12 mouse cellular contexts compared by ENCODE assay signal in the genomic region with DNA sequence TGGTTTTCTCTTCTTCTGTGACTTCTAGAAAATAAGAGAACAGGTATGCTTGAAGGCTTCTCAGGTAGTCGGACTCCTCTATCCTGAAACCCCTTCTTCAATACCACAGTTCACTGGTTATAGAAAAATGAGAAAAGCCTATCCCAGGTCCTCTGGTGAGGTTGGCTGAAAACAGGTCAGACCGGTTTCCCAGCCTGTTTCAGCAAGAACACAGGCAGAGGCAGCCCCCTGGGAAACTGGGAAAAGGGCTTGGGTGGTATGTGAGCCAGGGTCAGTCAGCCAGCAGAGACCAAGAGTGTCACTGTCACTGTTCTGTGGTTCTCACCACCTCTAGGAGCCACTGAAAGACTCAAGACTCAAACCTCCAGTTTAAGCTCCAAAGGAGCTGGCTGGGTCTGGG. TPM values are rescaled to one million over a fixed set of nuclear protein-coding genes. Genes with fewer than 3 reads are reported as not detected.
DNase-seq lines count a peak whose midpoint lies in the region; ATAC-seq lines count a peak whose summit lies in the region.
"Had no signal": no experiment of that assay in that cellular context is flagged by ENCODE, and none has a peak within 500 bp of the region (broad histone marks: within the 10 kb centered on the region; RNA-seq: fewer than 3 reads in every experiment).

No protein-coding gene starts in this region.

- ATAC-seq in heart, embryonic 16.5 days (replicated peaks; ENCODE audit: extremely low read depth, insufficient read depth, low FRiP score): no peak
- ATAC-seq in lung, embryonic 16.5 days (ENCODE audit: low read depth): 0 out of 2 replicates have a peak, but pooled peaks have one; percentile 15
- ATAC-seq: activated CD4-positive, CD25-positive, alpha-beta regulatory T cell, adult 4 months; CD4-positive, CD25-positive, alpha-beta regulatory T cell, adult 4 months had no signal

- 0 out of 2 replicates have a peak overlapping the region, but pooled peaks have one; percentile 30 for H3K27ac ChIP-seq in heart, embryonic 16.5 days (ENCODE audit: low read length)
- peak overlapping the region; percentile 86 for H3K27ac ChIP-seq in lung, embryonic 16.5 days (ENCODE audit: low read length)
- H3K27ac ChIP-seq: liver, embryonic 15.5 days; neural tube, embryonic 12.5 days had no signal

- WGBS in heart, embryonic 16.5 days: 43% methylated on average over 2 of the region's 2 CpGs
- 34% methylated on average over 2 of the region's 2 CpGs for WGBS in lung, embryonic 16.5 days

- H3K27me3 ChIP-seq in heart, embryonic 16.5 days (ENCODE audit: control insufficient read depth, insufficient read depth, low read length): no peaks in the 10 kb centered on the region
- no peaks in the 10 kb centered on the region for H3K27me3 ChIP-seq in lung, embryonic 16.5 days (ENCODE audit: control insufficient read depth, insufficient read depth, low read depth, low read length)
- H3K27me3 ChIP-seq: neural tube, embryonic 12.5 days had no signal

- H3K4me2 ChIP-seq in heart, embryonic 16.5 days (ENCODE audit: low read depth, low read length): no peak overlapping the region
- H3K4me2 ChIP-seq in lung, embryonic 16.5 days (ENCODE audit: low read depth, low read length): no peak overlapping the region
- H3K4me2 ChIP-seq: liver, embryonic 15.5 days had no signal

- intact Hi-C loops in heart, postnatal 36 days (cut with DNase I): no loop called here

- H3K9me3 ChIP-seq in heart, embryonic 16.5 days (replicated peaks; ENCODE audit: control insufficient read depth, low read length): no peaks in the 10 kb centered on the region
- no peaks in the 10 kb centered on the region for H3K9me3 ChIP-seq in lung, embryonic 16.5 days (ENCODE audit: control insufficient read depth, low read length)
- H3K9me3 ChIP-seq: liver, embryonic 15.5 days; neural tube, embryonic 12.5 days had no signal

- peaks cover 20% of the 10 kb centered on the region for H3K4me1 ChIP-seq in heart, embryonic 16.5 days (ENCODE audit: control insufficient read depth, insufficient read depth, low read length)
- peaks cover 17% of the 10 kb centered on the region for H3K4me1 ChIP-seq in lung, embryonic 16.5 days (replicated peaks; ENCODE audit: control insufficient read depth, insufficient read depth, low read length)

- no peak for DNase-seq in heart, postnatal 36 days
- peak; percentile 42 for DNase-seq in embryo, embryonic 9.5 days (ENCODE audit: extremely low spot score)
- DNase-seq in kidney, adult 18-20 months: peak; percentile 46
- no peak for DNase-seq in cerebellum, adult 8-10 months
- DNase-seq in cerebellum, postnatal 14 days: no peak
- no peak for DNase-seq in layer of hippocampus, adult 9-10 months (ENCODE audit: low spot score)

- H3K4me3 ChIP-seq in heart, embryonic 16.5 days (ENCODE audit: low read length): no peak overlapping the region
- H3K4me3 ChIP-seq in lung, embryonic 16.5 days (ENCODE audit: low read length): 0 out of 2 replicates have a peak overlapping the region, but pooled peaks have one; percentile 5
- H3K4me3 ChIP-seq: liver, embryonic 15.5 days; neural tube, embryonic 12.5 days had no signal

- no peak overlapping the region for H3K9ac ChIP-seq in heart, embryonic 16.5 days (ENCODE audit: low read length)
- no peak overlapping the region for H3K9ac ChIP-seq in lung, embryonic 16.5 days (ENCODE audit: low read length)
- H3K9ac ChIP-seq: liver, embryonic 15.5 days; neural tube, embryonic 12.5 days had no signal

- peaks cover 29% of the 10 kb centered on the region for H3K36me3 ChIP-seq in heart, embryonic 16.5 days (ENCODE audit: control insufficient read depth, insufficient read depth)
- H3K36me3 ChIP-seq in lung, embryonic 16.5 days (ENCODE audit: control insufficient read depth, insufficient read depth, low read length): peaks cover 28% of the 10 kb centered on the region

RNA-seq across cellular contexts. Expression of gene Marcksl1, which starts 3.5 kb away (rescaled TPM):
- polyA plus RNA-seq in heart, embryonic 16.5 days (2015; fragmentation: Nextera tagmentation; extraction: Ambion mirVana): 262 and 287 TPM in 2 replicates
- total RNA-seq in heart, postnatal 36 days (2021): 1 to 10 TPM; 4.4 to 5.7 TPM
- 506 and 544 TPM in 2 replicates for polyA plus RNA-seq in lung, embryonic 16.5 days (2015; fragmentation: Nextera tagmentation; extraction: Ambion mirVana)

RNA-seq across cellular contexts. Expression of gene Hdac1, which starts 25.6 kb away (rescaled TPM):
- 123 and 139 TPM in 2 replicates for polyA plus RNA-seq in heart, embryonic 16.5 days (2015; fragmentation: Nextera tagmentation; extraction: Ambion mirVana)
- total RNA-seq in heart, postnatal 36 days (2021): 10 to 100 TPM; 17.7 to 21.1 TPM
- 243 and 247 TPM in 2 replicates for polyA plus RNA-seq in lung, embryonic 16.5 days (2015; fragmentation: Nextera tagmentation; extraction: Ambion mirVana)

RNA-seq across cellular contexts. Expression of gene Fam229a, which starts 25.9 kb away (rescaled TPM):
- not detected in 2 replicates for polyA plus RNA-seq in heart, embryonic 16.5 days (2015; fragmentation: Nextera tagmentation; extraction: Ambion mirVana)
- total RNA-seq in heart, postnatal 36 days (2021): not detected
- not detected in 2 replicates for polyA plus RNA-seq in lung, embryonic 16.5 days (2015; fragmentation: Nextera tagmentation; extraction: Ambion mirVana)
- polyA plus RNA-seq: activated CD4-positive, CD25-positive, alpha-beta regulatory T cell, adult 4 months; CD4-positive, CD25-positive, alpha-beta regulatory T cell, adult 4 months; neural tube, embryonic 12.5 days had no signal

RNA-seq across cellular contexts. Expression of gene Tssk3, which starts 26.1 kb away (rescaled TPM):
- not detected in 2 replicates for polyA plus RNA-seq in heart, embryonic 16.5 days (2015; fragmentation: Nextera tagmentation; extraction: Ambion mirVana)
- not detected for total RNA-seq in heart, postnatal 36 days (2021)
- polyA plus RNA-seq in lung, embryonic 16.5 days (2015; fragmentation: Nextera tagmentation; extraction: Ambion mirVana): not detected in 2 replicates
- polyA plus RNA-seq: activated CD4-positive, CD25-positive, alpha-beta regulatory T cell, adult 4 months; CD4-positive, CD25-positive, alpha-beta regulatory T cell, adult 4 months; neural tube, embryonic 12.5 days had no signal

RNA-seq across cellular contexts. Expression of gene Bsdc1, which starts 55.5 kb away (rescaled TPM):
- polyA plus RNA-seq in heart, embryonic 16.5 days (2015; fragmentation: Nextera tagmentation; extraction: Ambion mirVana): 25.0 and 26.2 TPM in 2 replicates
- total RNA-seq in heart, postnatal 36 days (2021): 10 to 100 TPM; 50.3 to 53.8 TPM
- polyA plus RNA-seq in lung, embryonic 16.5 days (2015; fragmentation: Nextera tagmentation; extraction: Ambion mirVana): 25.5 and 29.2 TPM in 2 replicates

Comparison
In these comparisons a context has a peak if more than half of its experiments do, and no peak if none do; other contexts are left out.
1. DNase-seq: peak in embryo, embryonic 9.5 days (single experiment) and kidney, adult 18-20 months (single experiment); none in heart, postnatal 36 days (0 of 2), cerebellum, adult 8-10 months (single experiment), cerebellum, postnatal 14 days (0 of 2) and layer of hippocampus, adult 9-10 months (single experiment).